Mouse (Mus musculus) CH12.LX (cell line): ENCODE measurements around the gene Sit1.

Experiments
- CTCF ChIP-seq, 2 experiments: IDR thresholded peaks in 1 of 2; conservative IDR thresholded peaks in 1 of 2; 2 replicates each; pipeline ENCODE4 v1.5.1; 2011 to 2012; ENCODE audit warnings: low read depth in 2 of 2, low read length in 2 of 2, improper control_type of control experiment in 1 of 2, inconsistent platforms in 1 of 2, mild to moderate bottlenecking in 1 of 2, moderate library complexity in 1 of 2
- E2F4 ChIP-seq: IDR thresholded peaks from 2 replicates; pipeline ENCODE4 v1.6.1; 2011; ENCODE audit warnings: low read depth, low read length, improper control_type of control experiment; ENCODE audit not compliant: insufficient replicate concordance
- EP300 ChIP-seq: IDR thresholded peaks from 2 replicates; pipeline ENCODE4 v1.6.1; 2011; ENCODE audit warnings: low read length, improper control_type of control experiment
- JUND ChIP-seq: conservative IDR thresholded peaks from 2 replicates; pipeline ENCODE4 v1.6.1; 2011; ENCODE audit warnings: low read depth, low read length, improper control_type of control experiment
- MXI1 ChIP-seq: IDR thresholded peaks from 2 replicates; pipeline ENCODE4 v1.6.1; 2011; ENCODE audit warnings: mild to moderate bottlenecking, low read depth, low read length, improper control_type of control experiment
- TBP ChIP-seq: conservative IDR thresholded peaks from 2 replicates; pipeline ENCODE4 v1.6.1; 2011; ENCODE audit warnings: low read depth, low read length, improper control_type of control experiment
- ZNF384 ChIP-seq: IDR thresholded peaks from 2 replicates; pipeline ENCODE4 v1.6.1; 2012; ENCODE audit warnings: low read depth, low read length, improper control_type of control experiment, inconsistent platforms

DNA sequence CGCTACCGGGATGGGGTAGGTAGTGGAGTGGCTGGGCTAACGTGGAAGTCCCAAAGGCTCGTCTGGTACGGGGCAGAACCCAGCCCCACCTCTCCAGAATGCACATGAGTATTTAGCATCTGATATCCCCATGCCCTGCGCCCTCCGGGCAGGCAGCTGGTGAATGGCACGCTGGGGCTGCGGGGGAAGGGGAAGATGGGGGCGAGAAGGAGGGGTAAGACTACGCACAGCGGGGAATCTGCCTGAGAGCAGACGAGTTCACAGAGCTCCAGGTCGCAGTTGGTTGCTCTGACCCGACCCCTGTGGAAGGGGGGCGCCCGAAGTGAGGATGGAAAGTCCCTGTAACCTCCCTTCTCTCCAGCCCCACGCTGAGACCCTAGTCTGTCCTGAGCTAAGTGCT lies 30.1 kb downstream of the Sit1 start:
- TF ChIP-seq MXI1, result no peak
- TF ChIP-seq ZNF384, result no peak
- TF ChIP-seq EP300, result no peak
- no peak for TF ChIP-seq TBP
- no peak for TF ChIP-seq CTCF (conservative IDR thresholded peaks at IDR 0.05 in 1 of 2, IDR thresholded peaks at IDR 0.05 in 1 of 2; ENCODE audit: low read depth in 2 of 2, low read length in 2 of 2)
- no peak for TF ChIP-seq E2F4
- no peak for TF ChIP-seq JUND
